In genomic region chr1:167688347-167689231, GRCm38 (mm10) we compare ENCODE assay signal across 9 mouse cellular contexts. TPM values are rescaled to one million over a fixed set of nuclear protein-coding genes. Genes with fewer than 3 reads are reported as not detected.
DNase-seq lines count a peak whose midpoint lies in the region; ATAC-seq and TF ChIP-seq lines count a peak whose summit lies in the region.
"Had no signal": no experiment of that assay in that cellular context is flagged by ENCODE, and none has a peak within 500 bp of the region (broad histone marks: within the 10 kb centered on the region; RNA-seq: fewer than 3 reads in every experiment).

No protein-coding gene starts in this region.

- no peak for DNase-seq in layer of hippocampus, adult 2 months (ENCODE audit: low spot score in 2 of 2)
- no peak for DNase-seq in layer of hippocampus, postnatal 10 days (ENCODE audit: low spot score in 2 of 2)
- peak; percentile 50 for DNase-seq in embryonic facial prominence, embryonic 11.5 days (ENCODE audit: low spot score)
- DNase-seq in heart, postnatal 10 days: peak; percentile 19 to 32
- DNase-seq in kidney, postnatal 4 days: peak; percentile 52 to 64
- DNase-seq in midbrain, embryonic 14.5 days: peak; percentile 61
- DNase-seq in right cerebral cortex, postnatal 14 days: no peak

- no peaks in the 10 kb centered on the region; the same call in 1 of the 2 replicates for H3K4me1 ChIP-seq in embryonic facial prominence, embryonic 11.5 days (ENCODE audit: control insufficient read depth, insufficient read depth, low read length)
- H3K4me1 ChIP-seq in midbrain, embryonic 14.5 days (ENCODE audit: control insufficient read depth, insufficient read depth, low read length): peaks cover 6% of the 10 kb centered on the region; the same call in 1 of the 2 replicates

- WGBS in embryonic facial prominence, embryonic 11.5 days: under 1% methylated on average over 88 of the region's 98 CpGs
- WGBS in midbrain, embryonic 14.5 days: under 1% methylated on average over 96 of the region's 98 CpGs

- ATAC-seq in embryonic facial prominence, embryonic 11.5 days (replicated peaks; ENCODE audit: insufficient number of reproducible peaks, low FRiP score, low TSS enrichment, low read depth): peak; percentile 54; the same call in 1 of the 2 replicates
- peak; percentile 55 for ATAC-seq in midbrain, embryonic 14.5 days (ENCODE audit: low FRiP score, low TSS enrichment)
- no peak for ATAC-seq in CD4-positive, CD25-positive, alpha-beta regulatory T cell, adult 4 months

- peaks cover 57% of the 10 kb centered on the region for H3K27me3 ChIP-seq in embryonic facial prominence, embryonic 11.5 days (ENCODE audit: control insufficient read depth, insufficient read depth, low read length)
- H3K27me3 ChIP-seq in midbrain, embryonic 14.5 days (ENCODE audit: control insufficient read depth, insufficient read depth, low read length): peaks cover 71% of the 10 kb centered on the region

- peak overlapping the region; percentile 58 for H3K9ac ChIP-seq in embryonic facial prominence, embryonic 11.5 days (replicated peaks; ENCODE audit: low read length)
- H3K9ac ChIP-seq in midbrain, embryonic 14.5 days (replicated peaks; ENCODE audit: low read length): peak overlapping the region; percentile 45; the same call in 1 of the 2 replicates

- no peak overlapping the region for H3K27ac ChIP-seq in layer of hippocampus, adult 2 months
- no peak overlapping the region for H3K27ac ChIP-seq in embryonic facial prominence, embryonic 11.5 days (replicated peaks; ENCODE audit: low read depth, low read length)
- H3K27ac ChIP-seq in midbrain, embryonic 14.5 days (replicated peaks; ENCODE audit: low read depth, low read length): peak overlapping the region; percentile 60

- intact Hi-C loops in heart, postnatal 10 days (cut with DNase I): no loop called here

- TF ChIP-seq CTCF in layer of hippocampus, adult 2 months (conservative IDR thresholded peaks at IDR 0.05): no peak

- H3K36me3 ChIP-seq in embryonic facial prominence, embryonic 11.5 days (replicated peaks; ENCODE audit: control insufficient read depth, insufficient read depth, low read depth, low read length): no peaks in the 10 kb centered on the region
- no peaks in the 10 kb centered on the region for H3K36me3 ChIP-seq in midbrain, embryonic 14.5 days (ENCODE audit: control insufficient read depth, insufficient read depth, low read length)

- no peaks in the 10 kb centered on the region for H3K9me3 ChIP-seq in embryonic facial prominence, embryonic 11.5 days (replicated peaks; ENCODE audit: control insufficient read depth, low read length)
- H3K9me3 ChIP-seq in midbrain, embryonic 14.5 days (ENCODE audit: control insufficient read depth, low read length): peaks cover 7% of the 10 kb centered on the region; the same call in 1 of the 2 replicates

- peak overlapping the region; percentile 40 for H3K4me3 ChIP-seq in layer of hippocampus, adult 2 months
- H3K4me3 ChIP-seq in embryonic facial prominence, embryonic 11.5 days (ENCODE audit: low read depth, low read length): peak overlapping the region; percentile 49
- H3K4me3 ChIP-seq in midbrain, embryonic 14.5 days (replicated peaks; ENCODE audit: low read depth, low read length): peak overlapping the region; percentile 37

- peak overlapping the region; percentile 96 for H3K4me2 ChIP-seq in embryonic facial prominence, embryonic 11.5 days (ENCODE audit: low read depth, low read length)
- H3K4me2 ChIP-seq in midbrain, embryonic 14.5 days (ENCODE audit: low read length): peak overlapping the region; percentile 66

RNA-seq across cellular contexts. Expression of gene Lmx1a, which starts 0.4 kb away (rescaled TPM):
- under 1 TPM; 0.10 to 0.33 TPM for total RNA-seq in layer of hippocampus, adult 2 months (2021)
- under 1 TPM; 0.22 to 0.71 TPM for total RNA-seq in layer of hippocampus, postnatal 10 days (2021)
- 2.6 and 2.9 TPM in 2 replicates for polyA plus RNA-seq in embryonic facial prominence, embryonic 11.5 days (2014; fragmentation: Nextera tagmentation; extraction: Ambion mirVana)
- not detected for total RNA-seq in heart, postnatal 10 days (2021)
- polyA plus RNA-seq in midbrain, embryonic 14.5 days (2014; fragmentation: Nextera tagmentation; extraction: Ambion mirVana): 7.1 TPM in 2 replicates
- polyA plus RNA-seq in CD4-positive, CD25-positive, alpha-beta regulatory T cell, adult 4 months (2017; shearing (Covaris generic)): not detected
- total RNA-seq: MEL had no signal

Comparison
In these comparisons a context has a peak if more than half of its experiments do, and no peak if none do; other contexts are left out.
1. DNase-seq: peak in embryonic facial prominence, embryonic 11.5 days (single experiment), heart, postnatal 10 days (2 of 2), kidney, postnatal 4 days (2 of 2) and midbrain, embryonic 14.5 days (single experiment); none in layer of hippocampus, adult 2 months (0 of 2), layer of hippocampus, postnatal 10 days (0 of 2) and right cerebral cortex, postnatal 14 days (single experiment).
2. Peak in every context shown above with its lines, with median percentiles within 50 percentile points of each other: H3K4me3 ChIP-seq.